8 mouse cellular contexts compared by ENCODE assay signal in genomic region chr10:127615034-127615374, GRCm38 (mm10). TPM values are rescaled to one million over a fixed set of nuclear protein-coding genes. Genes with fewer than 3 reads are reported as not detected.
DNase-seq lines count a peak whose midpoint lies in the region; ATAC-seq lines count a peak whose summit lies in the region.

No protein-coding gene starts in this region.

- H3K4me2 ChIP-seq in heart, embryonic 11.5 days: peak overlapping the region; percentile 3; the same call in 1 of the 2 replicates
- no peak overlapping the region for H3K4me2 ChIP-seq in hindbrain, embryonic 11.5 days (replicated peaks; ENCODE audit: low read depth, low read length)

- no peak for ATAC-seq in heart, embryonic 11.5 days (replicated peaks; ENCODE audit: insufficient number of reproducible peaks, low FRiP score, low TSS enrichment)
- ATAC-seq in hindbrain, embryonic 11.5 days (ENCODE audit: low FRiP score): no peak
- ATAC-seq in erythroid progenitor cell, adult 5-6 weeks (replicated peaks; ENCODE audit: low FRiP score, poor library complexity, severe bottlenecking): no peak

- 11% methylated on average over 2 of the region's 2 CpGs for WGBS in heart, embryonic 11.5 days (ENCODE audit: insufficient replicate concordance)
- WGBS in hindbrain, embryonic 11.5 days: 20% methylated on average over 2 of the region's 2 CpGs
- 37% methylated on average over 2 of the region's 2 CpGs for WGBS in midbrain, embryonic 10.5 days

- DNase-seq in heart, adult 11 months: no peak
- DNase-seq in hindbrain, embryonic 11.5 days (ENCODE audit: low spot score): no peak
- no peak for DNase-seq in midbrain, embryonic 10.5 days (ENCODE audit: low spot score)
- DNase-seq in embryo, embryonic 10.5 days (ENCODE audit: low spot score): no peak
- no peak for DNase-seq in c-Kit-positive CD71-positive TER-119-positive erythroid progenitor cells, embryonic 14.5 days (ENCODE audit: low spot score)

- H3K9me3 ChIP-seq in heart, embryonic 11.5 days (replicated peaks; ENCODE audit: control insufficient read depth, low read length): no peaks in the 10 kb centered on the region
- H3K9me3 ChIP-seq in hindbrain, embryonic 11.5 days (ENCODE audit: control insufficient read depth, low read length): no peaks in the 10 kb centered on the region
- H3K9me3 ChIP-seq in midbrain, embryonic 10.5 days (replicated peaks): no peaks in the 10 kb centered on the region

- H3K4me3 ChIP-seq in heart, embryonic 11.5 days (ENCODE audit: low read depth, low read length): no peak overlapping the region
- no peak overlapping the region for H3K4me3 ChIP-seq in brown adipose tissue, adult 24 weeks (ENCODE audit: insufficient read depth, low read depth, low read length)
- H3K4me3 ChIP-seq in hindbrain, embryonic 11.5 days (ENCODE audit: low read depth, low read length): no peak overlapping the region
- peak overlapping the region; percentile 12 for H3K4me3 ChIP-seq in midbrain, embryonic 10.5 days

- peak overlapping the region; percentile 77 for H3K27ac ChIP-seq in heart, embryonic 11.5 days (ENCODE audit: low read depth, low read length)
- H3K27ac ChIP-seq in brown adipose tissue, adult 24 weeks (replicated peaks; ENCODE audit: low read depth, low read length): peak overlapping the region; percentile 68
- peak overlapping the region; percentile 53; the same call in 1 of the 2 replicates for H3K27ac ChIP-seq in hindbrain, embryonic 11.5 days (ENCODE audit: low read depth, low read length)
- peak overlapping the region; percentile 69 for H3K27ac ChIP-seq in midbrain, embryonic 10.5 days (replicated peaks)

- peaks cover 56% of the 10 kb centered on the region for H3K4me1 ChIP-seq in heart, embryonic 11.5 days (ENCODE audit: control insufficient read depth, insufficient read depth, low read length)
- peaks cover 34% of the 10 kb centered on the region for H3K4me1 ChIP-seq in brown adipose tissue, adult 24 weeks (ENCODE audit: control insufficient read depth, insufficient read depth, insufficient read length, low read length)
- peaks cover 17% of the 10 kb centered on the region for H3K4me1 ChIP-seq in hindbrain, embryonic 11.5 days (replicated peaks; ENCODE audit: control insufficient read depth, insufficient read depth, low read length)
- H3K4me1 ChIP-seq in midbrain, embryonic 10.5 days: peaks cover 66% of the 10 kb centered on the region

- no peaks in the 10 kb centered on the region for H3K27me3 ChIP-seq in heart, embryonic 11.5 days (ENCODE audit: control insufficient read depth, insufficient read depth, low read length)
- no peaks in the 10 kb centered on the region for H3K27me3 ChIP-seq in hindbrain, embryonic 11.5 days (ENCODE audit: control insufficient read depth, insufficient read depth, low read length)
- no peaks in the 10 kb centered on the region for H3K27me3 ChIP-seq in midbrain, embryonic 10.5 days (ENCODE audit: low read depth, poor library complexity, severe bottlenecking)

- H3K9ac ChIP-seq in heart, embryonic 11.5 days (ENCODE audit: low read depth, low read length): no peak overlapping the region
- no peak overlapping the region; the same call in 1 of the 2 replicates for H3K9ac ChIP-seq in hindbrain, embryonic 11.5 days (ENCODE audit: low read depth, low read length)

- peaks cover 11% of the 10 kb centered on the region for H3K36me3 ChIP-seq in heart, embryonic 11.5 days (ENCODE audit: control insufficient read depth, insufficient read depth, low read length)
- H3K36me3 ChIP-seq in hindbrain, embryonic 11.5 days (ENCODE audit: control insufficient read depth, insufficient read depth, low read length): 0 out of 2 replicates have a peak, but pooled peaks cover 2% of the 10 kb centered on the region
- H3K36me3 ChIP-seq in midbrain, embryonic 10.5 days: peaks cover 43% of the 10 kb centered on the region

RNA-seq across cellular contexts. Expression of gene Lrp1, which starts 5.9 kb away (rescaled TPM):
- polyA plus RNA-seq in heart, embryonic 11.5 days (2014; fragmentation: Nextera tagmentation; extraction: Ambion mirVana): 32.8 and 34.6 TPM in 2 replicates
- polyA plus RNA-seq in brown adipose tissue, adult 24 weeks (2012; ENCODE audit: insufficient read depth, insufficient read length, missing spikeins): 43.8 and 47.2 TPM in 2 replicates
- polyA plus RNA-seq in hindbrain, embryonic 11.5 days (2014; fragmentation: Nextera tagmentation; extraction: Ambion mirVana): 66.3 and 67.1 TPM in 2 replicates
- 54.9 and 69.8 TPM in 2 replicates for polyA plus RNA-seq in midbrain, embryonic 10.5 days (2016; fragmentation: Nextera tagmentation; extraction: Ambion mirVana)
- 19.7 and 21.6 TPM in 2 replicates for total RNA-seq in erythroid progenitor cell, adult 5-6 weeks (2015; ENCODE audit: low replicate concordance)
- 11.5 and 13.1 TPM in 2 replicates for total RNA-seq in erythroid progenitor cell, adult 5-6 weeks (2017; ENCODE audit: low replicate concordance)

RNA-seq across cellular contexts. Expression of gene Stat6, which starts 27.8 kb away (rescaled TPM):
- polyA plus RNA-seq in heart, embryonic 11.5 days (2014; fragmentation: Nextera tagmentation; extraction: Ambion mirVana): 21.0 and 27.1 TPM in 2 replicates
- 24.7 and 28.8 TPM in 2 replicates for polyA plus RNA-seq in brown adipose tissue, adult 24 weeks (2012; ENCODE audit: insufficient read depth, insufficient read length, missing spikeins)
- 6.0 and 6.9 TPM in 2 replicates for polyA plus RNA-seq in hindbrain, embryonic 11.5 days (2014; fragmentation: Nextera tagmentation; extraction: Ambion mirVana)
- polyA plus RNA-seq in midbrain, embryonic 10.5 days (2016; fragmentation: Nextera tagmentation; extraction: Ambion mirVana): 8.2 and 8.9 TPM in 2 replicates
- 11.5 and 26.8 TPM in 2 replicates for total RNA-seq in erythroid progenitor cell, adult 5-6 weeks (2015; ENCODE audit: low replicate concordance)
- 11.3 and 16.6 TPM in 2 replicates for total RNA-seq in erythroid progenitor cell, adult 5-6 weeks (2017; ENCODE audit: low replicate concordance)

RNA-seq across cellular contexts. Expression of gene Nemp1, which starts 51.7 kb away (rescaled TPM):
- polyA plus RNA-seq in heart, embryonic 11.5 days (2014; fragmentation: Nextera tagmentation; extraction: Ambion mirVana): 6.7 and 8.4 TPM in 2 replicates
- 1.0 and 2.5 TPM in 2 replicates for polyA plus RNA-seq in brown adipose tissue, adult 24 weeks (2012; ENCODE audit: insufficient read depth, insufficient read length, missing spikeins)
- polyA plus RNA-seq in hindbrain, embryonic 11.5 days (2014; fragmentation: Nextera tagmentation; extraction: Ambion mirVana): 8.6 and 9.3 TPM in 2 replicates
- polyA plus RNA-seq in midbrain, embryonic 10.5 days (2016; fragmentation: Nextera tagmentation; extraction: Ambion mirVana): 9.0 TPM in 2 replicates
- total RNA-seq in erythroid progenitor cell, adult 5-6 weeks (2015; ENCODE audit: low replicate concordance): 73.5 and 83.4 TPM in 2 replicates
- 69.6 and 83.2 TPM in 2 replicates for total RNA-seq in erythroid progenitor cell, adult 5-6 weeks (2017; ENCODE audit: low replicate concordance)

RNA-seq across cellular contexts. Expression of gene Nab2, which starts 53.4 kb away (rescaled TPM):
- polyA plus RNA-seq in heart, embryonic 11.5 days (2014; fragmentation: Nextera tagmentation; extraction: Ambion mirVana): 7.9 and 10.1 TPM in 2 replicates
- 4.2 and 6.3 TPM in 2 replicates for polyA plus RNA-seq in brown adipose tissue, adult 24 weeks (2012; ENCODE audit: insufficient read depth, insufficient read length, missing spikeins)
- 4.3 and 4.9 TPM in 2 replicates for polyA plus RNA-seq in hindbrain, embryonic 11.5 days (2014; fragmentation: Nextera tagmentation; extraction: Ambion mirVana)
- polyA plus RNA-seq in midbrain, embryonic 10.5 days (2016; fragmentation: Nextera tagmentation; extraction: Ambion mirVana): 3.9 and 4.4 TPM in 2 replicates
- total RNA-seq in erythroid progenitor cell, adult 5-6 weeks (2015; ENCODE audit: low replicate concordance): 2.5 TPM in 1 of 2 replicates, not detected in the other
- total RNA-seq in erythroid progenitor cell, adult 5-6 weeks (2017; ENCODE audit: low replicate concordance): 1.7 and 3.1 TPM in 2 replicates
